Mouse (Mus musculus): Measurements from ENCODE around the gene Abcf2. TPM values are rescaled to one million over a fixed set of nuclear protein-coding genes. Genes with fewer than 3 reads are reported as not detected.

Gene Abcf2
- total RNA-seq (2023): 19.1 and 28.7 TPM in 2 replicates

DNA sequence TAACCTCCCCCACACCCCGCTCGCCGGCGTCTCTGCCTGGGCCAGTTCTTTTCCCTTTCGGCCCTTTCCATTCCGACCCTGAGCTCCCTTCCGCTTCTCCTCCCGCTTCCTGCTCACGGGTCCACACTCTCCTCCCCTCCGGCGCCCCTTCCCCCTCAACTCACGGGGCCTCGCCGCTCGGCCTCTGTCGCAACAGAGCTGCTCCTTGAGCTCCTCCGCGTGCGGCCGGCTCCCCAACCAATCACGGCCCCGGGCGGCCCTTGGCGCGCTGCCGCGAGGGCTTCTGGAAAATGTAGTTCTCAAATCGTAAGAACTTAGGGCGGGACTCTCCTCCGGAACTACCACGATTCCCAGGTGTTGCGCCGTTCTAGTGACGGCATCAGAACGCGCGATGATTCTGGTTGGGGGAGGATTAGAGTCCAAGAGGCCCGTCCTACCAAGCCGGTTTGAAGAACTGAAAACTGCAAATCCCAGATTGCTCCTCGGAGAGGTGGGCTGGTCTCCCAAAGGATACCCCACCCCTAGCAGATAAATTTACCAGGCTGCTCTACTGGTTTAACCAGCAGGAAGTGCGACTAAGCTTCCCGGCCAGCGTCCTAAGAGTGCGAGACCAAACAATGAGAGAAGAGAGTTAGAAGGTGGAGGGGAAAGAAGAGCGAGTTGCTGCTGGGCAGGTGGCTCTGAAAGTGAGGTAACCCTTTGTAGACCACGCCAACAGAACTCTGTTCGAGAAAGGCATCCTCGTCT is at the start of gene Abcf2:
TSS of gene Abcf2 (minus strand) at position 285 of the 747 bp plus-strand sequence.

DNA sequence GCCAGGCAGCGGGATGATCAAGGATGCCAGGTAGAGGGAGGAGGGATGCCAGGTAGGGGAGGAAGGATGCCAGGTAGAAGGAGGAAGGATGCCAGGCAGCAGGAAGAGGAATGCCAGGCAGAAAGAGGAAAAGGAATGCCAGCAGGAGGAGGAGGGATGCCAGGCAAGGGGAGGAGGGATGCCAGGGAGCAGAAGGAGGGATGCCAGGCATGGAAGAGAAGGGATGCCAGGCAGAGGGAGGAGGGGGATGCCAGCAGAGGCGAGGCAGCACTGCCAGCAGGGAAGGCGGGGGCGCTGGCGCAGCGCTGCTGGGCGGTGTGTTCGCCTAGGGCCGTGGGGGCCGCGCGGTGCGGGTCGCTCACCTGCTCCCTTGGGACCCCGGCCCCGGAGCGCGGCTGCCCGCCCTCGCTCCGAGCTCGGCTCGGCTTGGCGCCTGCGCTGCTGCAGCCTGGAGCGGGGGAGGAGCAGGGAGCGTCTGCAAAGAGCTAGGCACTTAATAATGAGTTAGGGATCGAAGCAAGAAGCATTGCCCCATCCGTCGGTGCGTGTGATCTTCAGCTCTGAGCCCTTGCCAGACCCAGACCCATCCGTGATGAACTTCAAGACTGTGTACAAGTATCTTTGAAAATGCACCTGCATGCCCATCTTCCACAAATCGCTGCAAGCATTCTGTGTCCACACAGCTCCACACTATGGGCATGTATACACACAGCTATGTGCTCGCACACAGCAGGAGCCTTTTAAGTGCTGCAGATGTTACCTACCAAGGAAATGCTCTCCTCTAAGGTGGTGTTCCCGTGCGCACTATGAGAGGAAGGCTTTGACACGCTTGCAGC is 46.9 kb upstream of the Abcf2 start, which contains the start of gene Smarcd3:
TSS of gene Smarcd3 (minus strand) at position 426 of the 836 bp plus-strand sequence.

DNA sequence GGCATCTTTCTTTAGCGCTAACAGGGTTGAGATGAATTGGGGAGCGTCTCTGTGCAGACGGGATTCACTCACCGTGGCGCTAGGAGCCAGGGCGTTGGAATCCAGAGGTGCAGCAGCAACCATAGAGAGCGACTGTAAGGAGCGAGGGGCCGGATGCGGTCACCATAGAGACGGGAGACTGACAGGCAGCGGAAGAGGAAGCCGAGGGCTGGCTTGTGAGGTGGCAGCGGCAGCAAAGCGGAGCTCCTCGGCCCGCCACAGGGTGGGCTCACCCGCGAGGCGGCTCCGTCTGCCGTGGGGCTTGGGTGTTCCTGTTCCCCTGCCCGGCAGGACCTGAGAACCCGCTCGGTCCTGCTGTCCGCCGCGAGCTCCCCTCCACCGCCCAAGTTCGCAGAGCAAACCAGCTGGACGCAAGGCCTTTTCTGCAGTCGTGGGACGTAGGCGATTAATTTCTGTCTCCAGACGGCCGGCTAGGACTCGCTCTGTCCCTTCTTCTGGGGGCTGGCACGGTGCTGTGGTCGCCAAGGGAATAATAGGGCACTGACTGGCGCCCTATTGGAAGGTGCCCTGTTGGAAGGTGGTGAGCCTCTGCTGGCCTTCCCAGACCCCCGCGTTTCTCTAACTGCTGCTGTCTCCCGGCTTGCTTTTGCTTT is 9.4 kb upstream of the Abcf2 start, which contains the start of gene Chpf2:
TSS of gene Chpf2 (plus strand) at position 195 of the 653 bp plus-strand sequence.

DNA sequence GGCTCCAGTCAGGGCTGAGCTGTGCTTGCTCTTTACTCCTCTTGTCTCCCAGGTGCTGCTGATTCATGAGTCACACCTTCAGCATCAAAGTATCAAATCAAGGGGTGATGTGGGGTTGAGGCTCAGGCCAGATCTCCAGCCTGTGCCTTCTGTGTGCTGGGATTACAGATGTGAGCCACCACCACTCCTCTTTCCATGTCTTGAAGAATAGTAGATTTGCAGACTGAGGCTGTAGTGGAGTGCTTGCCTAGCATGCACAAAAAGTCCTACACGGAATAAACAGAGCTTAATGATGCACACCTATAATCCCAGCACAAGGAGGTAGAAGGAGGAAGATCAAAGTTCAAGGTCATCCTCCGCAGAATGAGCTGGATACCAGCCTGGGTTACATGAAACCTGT is 20.6 kb downstream of the Abcf2 start, which contains the start of gene 4931409K22Rik:
TSS of gene 4931409K22Rik (minus strand) at position 101 of the 400 bp plus-strand sequence.

DNA sequence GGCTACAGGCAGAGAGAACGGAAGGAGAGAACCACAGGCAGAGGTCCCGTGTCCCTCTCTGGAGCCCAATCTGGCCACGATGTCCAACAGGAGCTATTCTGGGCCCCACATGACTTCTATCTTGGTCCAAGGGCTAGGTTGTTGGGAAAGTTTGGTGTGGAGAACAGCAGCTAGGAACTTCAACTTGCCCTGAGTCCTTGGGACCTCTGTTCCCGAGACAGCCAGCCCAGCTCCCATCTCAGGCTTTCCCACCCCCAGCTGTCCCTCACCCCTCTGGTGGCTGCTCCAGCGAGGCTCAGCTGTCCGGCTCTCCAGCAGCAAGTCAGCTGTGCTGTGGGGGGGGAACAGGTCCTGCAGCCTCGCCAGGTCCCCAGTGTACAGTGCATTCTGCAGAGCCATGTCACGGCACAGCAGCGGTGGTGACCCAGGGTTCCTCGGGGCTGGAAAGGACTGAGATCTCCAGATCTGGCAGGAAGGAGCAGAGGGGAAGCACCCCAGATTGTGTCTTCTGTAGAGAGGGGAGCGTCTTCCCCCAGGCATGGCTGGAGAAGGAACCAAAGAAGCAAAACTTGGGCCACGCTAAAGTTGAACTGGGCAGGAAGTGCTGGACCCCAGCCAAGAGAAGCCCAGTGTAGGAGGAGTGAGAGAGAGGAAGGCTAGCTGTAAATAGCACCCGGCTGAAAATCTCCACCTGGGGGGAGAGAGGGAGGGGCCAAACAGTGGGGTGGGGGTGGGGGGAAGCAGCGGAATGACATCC is 36.7 kb downstream of the Abcf2 start, which contains the start of gene Asb10:
TSS of gene Asb10 (minus strand) at position 592 of the 757 bp plus-strand sequence.

DNA sequence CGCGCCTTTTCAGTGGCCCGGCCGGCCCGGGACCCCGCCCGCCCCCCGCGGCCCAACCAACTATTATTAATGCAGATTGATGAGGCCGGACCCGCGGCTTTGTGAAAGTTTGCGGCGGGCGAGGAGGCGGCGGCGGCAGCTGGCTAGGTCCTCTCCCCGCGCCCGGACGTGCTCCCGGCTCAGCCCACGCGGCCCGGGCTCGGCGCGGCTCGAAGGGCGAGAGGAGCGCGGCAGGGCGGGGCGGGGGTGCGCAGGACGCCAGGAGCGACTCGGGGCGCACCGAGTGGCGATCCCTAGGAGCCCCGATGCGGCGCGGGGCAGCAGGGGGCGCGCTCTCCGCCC is 50.4 kb downstream of the Abcf2 start, which contains the start of gene Gbx1:
TSS of gene Gbx1 (minus strand) at position 314 of the 342 bp plus-strand sequence.

Other genes with a start within 250 kb of the Abcf2 start
- 0.47 TPM in 1 of 2 replicates, not detected in the other for gene Kcnh2, start 225.9 kb downstream of the Abcf2 start, total RNA-seq (2023)
- gene Nos3, start 212.7 kb downstream of the Abcf2 start, total RNA-seq (2023): not detected in 2 replicates
- 0.88 and 1.4 TPM in 2 replicates for gene Atg9b, start 185.3 kb downstream of the Abcf2 start, total RNA-seq (2023)
- 7.5 and 10.0 TPM in 2 replicates for gene Abcb8, start 183.8 kb downstream of the Abcf2 start, total RNA-seq (2023)
- gene Asic3, start 164.1 kb downstream of the Abcf2 start, total RNA-seq (2023): not detected in 2 replicates
- gene Cdk5, start 153.9 kb downstream of the Abcf2 start, total RNA-seq (2023): 25.8 and 33.8 TPM in 2 replicates
- 45.7 and 72.9 TPM in 2 replicates for gene Slc4a2, start 153.6 kb downstream of the Abcf2 start, total RNA-seq (2023)
- 24.9 and 28.9 TPM in 2 replicates for gene Fastk, start 132.2 kb downstream of the Abcf2 start, total RNA-seq (2023)
- 10.6 and 10.8 TPM in 2 replicates for gene Tmub1, start 129.6 kb downstream of the Abcf2 start, total RNA-seq (2023)
- 19.1 and 29.0 TPM in 2 replicates for gene Agap3, start 125.3 kb downstream of the Abcf2 start, total RNA-seq (2023)
- gene Gbx1, start 50.3 kb downstream of the Abcf2 start, total RNA-seq (2023): not detected in 2 replicates
- gene Asb10, start 36.5 kb downstream of the Abcf2 start, total RNA-seq (2023): not detected in 2 replicates
- not detected in 2 replicates for gene 4931409K22Rik, start 20.7 kb downstream of the Abcf2 start, total RNA-seq (2023)
- gene Chpf2, start 9.3 kb upstream of the Abcf2 start, total RNA-seq (2023): 17.2 and 24.3 TPM in 2 replicates
- 0.16 and 0.28 TPM in 2 replicates for gene Smarcd3, start 46.9 kb upstream of the Abcf2 start, total RNA-seq (2023)
- gene Nub1, start 108.1 kb upstream of the Abcf2 start, total RNA-seq (2023): 65.3 and 87.6 TPM in 2 replicates
- not detected in 2 replicates for gene Wdr86, start 153.3 kb upstream of the Abcf2 start, total RNA-seq (2023)
- gene Crygn, start 180.5 kb upstream of the Abcf2 start, total RNA-seq (2023): not detected in 2 replicates